Mouse (Mus musculus) frontal cortex, postnatal 10 days (tissue): ENCODE results near the gene Cog2.

Experiments used
- DNase-seq, 2 experiments: peaks; one replicate each; pipeline ENCODE4 v3.0.0; 2022; ENCODE audit warnings: low spot score in 2 of 2, mixed read lengths in 1 of 2

Cog2 gene

GRCm38 (mm10) chr8:124516525-124516924, 4.0 kb upstream of the Cog2 start:
- DNase-seq = no peak

DNA sequence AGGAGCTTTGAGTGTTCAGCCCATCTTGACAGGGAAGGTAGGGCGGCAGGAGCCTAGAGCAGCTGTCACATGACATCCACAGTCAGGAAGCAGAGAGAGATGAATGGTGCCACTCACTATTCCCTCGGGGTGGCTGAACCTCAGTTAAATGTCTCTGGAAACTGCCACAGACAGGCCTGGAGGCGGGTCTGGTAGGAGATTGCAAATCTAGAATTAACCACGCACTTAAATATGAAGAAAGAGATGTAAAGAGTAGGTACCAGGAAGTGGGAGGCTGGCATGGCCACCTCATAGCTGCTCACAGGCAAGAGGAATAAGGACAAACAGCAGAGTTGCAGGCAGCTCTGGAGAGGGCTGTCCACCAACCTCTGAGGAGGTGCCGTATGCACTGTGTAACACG, 3.4 kb upstream of the Cog2 start:
- DNase-seq = no peak

GRCm38 (mm10) chr8:124521946-124522345, 1.4 kb downstream of the Cog2 start:
- no peak for DNase-seq

- no peak for DNase-seq
Observed at GRCm38 (mm10) chr8:124526261-124526660, 5.7 kb downstream of the Cog2 start.

DNA sequence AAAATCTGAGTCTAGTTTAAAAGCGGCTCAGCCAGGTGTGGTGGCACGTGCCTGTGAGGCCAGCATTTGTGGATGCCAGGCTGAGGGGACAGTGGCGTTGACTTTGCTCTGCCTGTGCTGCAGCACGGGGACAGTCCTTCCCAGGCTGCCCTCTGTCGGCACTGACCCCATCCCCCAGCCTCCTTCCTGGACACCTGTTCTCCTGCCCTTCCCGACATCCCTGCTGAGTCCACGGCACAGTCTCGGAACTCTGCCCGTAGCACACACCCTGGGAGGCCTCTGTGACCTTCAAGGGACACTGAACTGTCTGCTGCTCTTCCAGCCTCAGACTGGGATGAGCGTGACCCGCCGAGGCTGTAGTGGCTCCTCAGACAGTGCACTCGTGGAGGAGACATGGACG, 9.5 kb downstream of the Cog2 start:
- no peak for DNase-seq

GRCm38 (mm10) chr8:124530556-124530955, 10.0 kb downstream of the Cog2 start:
- DNase-seq = no peak

DNA sequence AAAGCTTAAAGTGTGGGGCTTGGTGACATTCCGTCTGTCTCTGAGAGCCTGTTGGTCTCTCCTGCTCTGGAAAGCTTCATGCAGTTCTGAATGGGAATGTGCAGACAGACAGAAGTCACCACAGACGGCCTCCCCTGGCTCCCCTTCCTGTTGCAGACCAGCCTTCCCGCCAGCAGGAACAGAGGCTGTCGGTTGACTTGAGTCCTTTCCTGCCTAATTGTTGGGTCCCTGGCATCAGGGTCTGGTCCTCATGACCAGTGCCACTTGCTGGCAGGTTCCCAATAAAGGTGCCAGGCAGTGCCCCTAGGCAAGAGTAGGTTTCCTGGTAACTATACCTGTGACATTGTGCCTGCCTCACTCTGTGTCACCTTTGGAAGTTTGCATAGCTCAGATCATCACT, 10.4 kb downstream of the Cog2 start:
- no peak for DNase-seq

GRCm38 (mm10) chr8:124532626-124533025, 12.1 kb downstream of the Cog2 start:
- no peak for DNase-seq

GRCm38 (mm10) chr8:124535451-124535850, 14.9 kb downstream of the Cog2 start:
- no peak for DNase-seq

DNA sequence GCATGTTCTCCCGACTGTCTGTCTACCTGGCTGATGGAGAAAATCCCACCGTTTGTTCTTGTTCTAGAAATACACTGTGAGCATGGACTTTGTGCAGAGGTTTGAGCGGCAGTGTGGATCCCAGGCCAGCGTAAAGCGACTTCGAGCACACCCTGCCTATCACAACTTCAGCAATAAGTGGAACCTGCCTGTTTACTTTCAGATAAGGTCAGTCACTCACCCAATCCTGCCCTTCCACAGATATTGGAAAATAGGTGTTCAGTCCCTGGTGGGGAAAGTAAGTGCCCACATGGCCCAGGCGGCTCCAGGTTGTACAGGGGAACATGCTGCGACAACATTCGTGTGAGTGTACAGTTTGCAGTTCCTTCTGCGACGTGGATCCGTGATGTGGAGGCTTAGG, 20.3 kb downstream of the Cog2 start:
- DNase-seq = no peak

DNA sequence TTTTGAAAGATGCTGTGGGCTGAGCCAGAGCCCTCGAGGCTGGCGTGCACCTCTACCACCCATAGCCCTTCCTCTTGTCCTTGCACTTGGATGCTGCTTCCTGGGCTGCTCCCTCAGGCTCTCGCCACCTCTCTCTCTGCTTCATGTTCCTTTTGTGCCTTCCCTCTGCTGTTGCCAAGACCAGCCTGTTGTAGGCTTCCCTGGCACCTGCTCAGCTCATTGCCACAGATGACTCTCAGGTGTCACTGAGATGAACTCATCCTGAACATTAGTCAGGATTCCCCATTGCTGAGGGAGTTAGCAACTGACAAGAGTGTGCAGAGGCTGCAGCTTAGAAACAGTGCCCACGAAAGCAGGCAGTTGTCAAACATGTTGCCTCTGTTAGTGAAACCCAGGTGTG, 21.4 kb downstream of the Cog2 start:
- no peak for DNase-seq

GRCm38 (mm10) chr8:124543272-124543671, 22.7 kb downstream of the Cog2 start:
- DNase-seq = no peak

DNA sequence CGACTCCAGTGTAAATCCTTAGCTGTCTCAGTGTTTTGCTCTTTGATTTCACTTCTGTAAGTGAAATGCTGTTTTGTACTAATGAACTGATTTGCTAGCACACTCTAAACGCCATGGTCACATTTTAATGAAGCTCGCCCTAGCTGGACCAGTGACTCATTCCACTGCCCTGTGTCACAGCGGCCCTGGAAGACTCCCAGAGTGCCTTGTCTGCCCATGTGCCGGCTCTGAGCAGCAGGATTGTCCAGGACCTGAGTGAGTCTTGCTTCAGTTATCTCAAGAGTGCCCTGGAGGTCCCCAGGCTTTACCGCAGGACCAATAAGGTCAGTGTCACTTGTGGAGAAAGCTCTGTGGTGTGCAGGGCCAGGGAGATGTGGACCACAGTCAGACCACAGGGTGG, 25.8 kb downstream of the Cog2 start:
- no peak for DNase-seq

DNA sequence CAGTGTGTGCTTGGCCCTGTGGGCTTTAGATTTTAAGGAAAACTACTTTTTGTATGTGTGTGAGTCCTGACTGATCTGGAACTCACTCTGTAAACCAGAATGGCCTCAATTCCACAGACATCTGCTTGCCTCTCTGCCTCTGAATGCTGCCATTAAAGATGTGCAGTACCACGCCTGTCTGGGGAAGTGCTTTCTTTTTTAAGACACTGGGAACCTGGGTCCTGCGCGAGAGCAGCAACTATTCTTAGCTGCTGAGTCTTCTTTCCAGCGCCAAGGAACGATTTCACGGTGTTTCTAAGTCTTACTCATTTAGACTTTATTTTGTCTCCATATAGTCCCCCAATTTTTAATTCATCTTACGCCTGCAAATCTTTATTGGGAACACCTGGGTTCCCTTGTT, 26.2 kb downstream of the Cog2 start:
- DNase-seq = no peak

- DNase-seq = no peak
Observed at GRCm38 (mm10) chr8:124547269-124547668, 26.7 kb downstream of the Cog2 start.

DNA sequence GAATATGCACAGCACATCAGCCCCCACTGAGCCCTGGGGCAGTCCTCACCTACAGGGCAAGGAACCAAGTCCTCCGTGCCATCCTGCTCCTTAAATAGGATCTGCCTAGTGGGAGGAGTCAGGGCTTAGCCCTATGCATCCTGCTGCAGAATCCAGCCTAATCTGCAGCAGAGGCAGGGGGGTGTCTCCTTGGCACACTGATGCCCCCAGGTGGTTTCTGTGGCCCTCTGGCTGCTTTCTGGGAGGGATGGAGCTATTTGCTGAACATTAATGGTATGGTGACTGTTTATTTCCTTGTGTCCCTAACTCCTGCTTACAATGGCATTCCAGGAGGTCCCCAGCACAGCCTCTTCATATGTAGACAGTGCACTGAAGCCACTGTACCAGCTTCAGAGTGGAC, 27.6 kb downstream of the Cog2 start:
- DNase-seq = no peak

DNA sequence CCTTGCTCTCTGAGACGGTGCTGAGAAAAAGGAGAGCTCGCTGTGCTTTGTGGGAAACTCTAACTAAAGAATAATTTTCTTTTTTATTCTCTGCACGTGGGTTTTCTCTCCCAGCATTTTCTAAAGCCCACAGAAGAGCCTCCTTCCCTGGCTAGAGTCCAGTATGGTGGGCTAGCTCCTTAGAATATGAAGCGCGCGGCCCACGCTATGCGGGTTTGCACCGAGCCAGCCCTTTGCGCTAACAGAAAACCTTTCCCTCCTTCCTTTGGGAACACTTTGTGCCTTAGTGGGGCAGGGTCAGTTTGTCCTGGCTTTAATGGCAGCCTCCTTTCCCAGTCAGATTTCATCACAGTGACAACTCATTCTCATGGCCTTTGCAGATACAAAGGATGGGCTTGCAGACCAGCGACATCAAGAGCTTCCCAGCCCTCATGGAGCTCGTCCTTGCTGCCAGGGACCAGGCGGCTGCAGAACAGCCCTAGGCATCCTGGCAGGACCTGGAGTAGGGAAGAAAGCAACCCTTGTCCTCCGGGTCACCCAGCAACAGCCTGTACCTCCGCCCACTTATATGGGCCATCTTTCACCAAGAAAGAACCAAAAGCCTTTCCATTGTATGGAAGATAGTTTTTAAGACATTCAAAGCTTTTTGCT, 30.6 kb downstream of the Cog2 start:
- peak in 1 of 2 experiments; percentile 47 for DNase-seq

GRCm38 (mm10) chr8:124555113-124555750, 34.7 kb downstream of the Cog2 start:
- no peak for DNase-seq

DNA sequence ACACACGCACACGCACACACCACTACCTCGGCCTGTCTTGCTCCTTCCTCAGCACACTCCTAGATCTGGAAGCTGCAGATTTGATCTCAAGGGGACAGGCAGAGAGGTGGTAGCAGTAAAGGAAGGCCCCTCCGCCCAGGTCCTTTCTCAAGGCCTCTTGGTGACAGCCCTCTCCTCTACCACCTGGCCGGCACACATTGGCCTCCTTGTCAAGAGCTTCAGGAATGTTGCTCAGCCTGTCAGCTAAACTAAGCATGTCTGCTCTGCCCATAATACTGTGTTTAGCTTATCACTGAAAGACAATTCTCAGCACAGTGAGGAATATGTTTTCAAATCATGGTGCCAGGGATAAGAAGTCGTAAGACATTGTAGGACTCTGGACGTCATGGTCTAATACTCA, 35.6 kb downstream of the Cog2 start:
- no peak for DNase-seq

- peak; percentile 49 to 58 for DNase-seq
Observed at GRCm38 (mm10) chr8:124556658-124557057, 36.1 kb downstream of the Cog2 start.

GRCm38 (mm10) chr8:124557476-124557875, 36.9 kb downstream of the Cog2 start:
- no peak for DNase-seq

- no peak for DNase-seq
Observed at GRCm38 (mm10) chr8:124567126-124567525, 46.6 kb downstream of the Cog2 start.

DNA sequence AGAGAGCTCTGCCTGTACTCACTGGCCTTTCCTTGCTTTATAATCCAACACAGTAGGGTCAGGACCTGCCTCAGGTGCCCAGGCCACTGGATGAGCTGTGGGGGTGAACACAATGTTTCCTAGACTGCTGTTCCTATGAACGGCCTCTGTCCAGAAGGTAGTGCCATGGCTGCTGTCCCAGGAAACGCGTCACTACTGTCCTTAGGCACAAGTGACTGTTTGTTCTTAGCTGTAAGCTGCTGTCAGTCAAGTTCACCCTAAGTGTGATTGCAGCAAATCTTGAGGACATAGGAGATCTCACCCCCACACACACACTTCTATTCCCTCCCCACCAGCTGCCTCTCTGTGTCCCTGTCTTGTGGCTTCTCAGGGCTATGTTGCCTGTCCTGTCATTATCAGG, 47.0 kb downstream of the Cog2 start:
- DNase-seq = no peak

GRCm38 (mm10) chr8:124569100-124569499, 48.5 kb downstream of the Cog2 start:
- DNase-seq = no peak
